Mouse (Mus musculus): ENCODE data around the gene Ppp1r14a. TPM values are rescaled to one million over a fixed set of nuclear protein-coding genes. Genes with fewer than 3 reads are reported as not detected.

Ppp1r14a gene
- polyA plus RNA-seq, 1 experiment from 2014 or later: 17.1 TPM

GRCm38 (mm10) chr7:29293131-29294065, 4.3 kb downstream of the Ppp1r14a start:
- H3K36me3 ChIP-seq: no peaks in the 10 kb centered on the region
- H3K9ac ChIP-seq: no peak overlapping the region
- no peak overlapping the region for H3K4me2 ChIP-seq (replicated peaks)
- H3K27me3 ChIP-seq: no peaks in the 10 kb centered on the region
- H3K4me3 ChIP-seq: no peak overlapping the region
- WGBS: 32% methylated on average over 19 of the region's 19 CpGs
- peaks cover 43% of the 10 kb centered on the region for H3K4me1 ChIP-seq
- peak overlapping the region; percentile 60; the same call in 1 of the 2 replicates for H3K27ac ChIP-seq
- ATAC-seq (ENCODE audit: insufficient number of reproducible peaks, insufficient read depth, low FRiP score, low TSS enrichment): no peak
- H3K9me3 ChIP-seq: no peaks in the 10 kb centered on the region

DNA sequence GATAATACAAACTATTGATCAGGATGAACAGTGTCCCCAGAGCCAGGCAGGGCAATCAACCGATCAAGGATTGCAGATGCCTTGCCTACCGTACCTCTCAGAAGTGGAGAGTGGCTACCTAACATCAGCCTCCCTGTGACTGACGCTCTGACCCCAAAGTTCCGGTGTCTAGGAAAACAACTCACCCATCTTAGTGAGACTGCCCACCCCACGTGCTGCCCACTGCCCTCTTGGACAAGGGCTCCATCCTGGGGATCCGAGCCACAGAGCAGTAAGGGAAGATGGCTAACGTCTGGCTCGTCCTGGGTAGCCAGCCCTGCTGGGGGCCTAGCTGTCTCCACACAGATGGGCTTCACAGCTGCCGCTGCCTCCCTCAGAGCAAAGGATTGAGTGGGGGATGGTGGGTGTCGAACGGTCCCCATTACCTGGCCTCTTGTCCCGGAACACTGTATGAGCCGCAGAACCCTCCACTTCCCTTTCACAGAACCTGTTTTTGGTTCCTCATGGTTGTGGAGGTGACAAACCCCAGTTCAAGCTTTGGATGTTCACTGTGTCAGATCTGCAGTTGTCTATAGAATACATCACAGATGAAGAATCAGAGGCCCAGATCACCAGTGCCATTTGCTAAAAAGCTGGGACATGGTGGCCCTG, 5.1 kb downstream of the Ppp1r14a start:
- no peak overlapping the region for H3K27ac ChIP-seq
- ATAC-seq (ENCODE audit: insufficient number of reproducible peaks, insufficient read depth, low FRiP score, low TSS enrichment): no peak

DNA sequence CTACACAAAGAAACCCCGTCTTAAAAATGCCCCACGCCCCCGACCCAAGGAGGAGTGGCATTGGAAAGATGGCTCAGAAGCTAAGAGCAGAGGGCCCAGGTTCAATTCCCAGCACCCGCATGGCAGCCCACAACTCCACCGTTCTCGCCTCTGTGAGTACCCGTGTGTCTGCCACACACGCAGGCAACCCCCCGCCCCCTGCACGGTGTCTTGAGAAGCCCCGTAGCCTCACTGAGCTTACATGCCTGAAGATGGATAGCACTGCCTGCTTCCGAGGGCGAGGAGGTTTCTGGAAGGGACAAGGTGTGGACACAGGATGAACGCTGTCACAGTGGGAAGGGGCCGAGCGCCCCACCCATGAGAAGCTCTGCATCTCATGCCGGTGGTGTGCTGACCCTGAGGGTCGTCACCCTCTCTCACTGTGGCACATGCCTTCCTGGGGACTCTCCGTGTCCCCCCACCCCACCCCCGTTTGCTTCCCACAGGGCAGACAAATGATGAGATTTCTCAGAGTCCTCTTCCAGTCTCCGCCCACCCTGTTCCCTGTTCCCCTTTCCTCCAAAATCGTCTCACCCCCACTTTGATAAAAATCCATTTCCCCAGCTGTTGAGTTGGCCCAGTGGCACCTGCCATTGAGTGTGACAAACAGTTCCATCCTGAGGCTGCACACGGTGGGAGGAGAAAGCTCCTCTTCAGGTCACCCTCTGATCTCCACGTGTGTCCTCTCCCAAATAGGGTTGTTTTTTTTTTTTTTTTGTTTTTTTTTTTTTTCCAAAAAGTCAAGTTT, 6.9 kb downstream of the Ppp1r14a start:
- no peaks in the 10 kb centered on the region for H3K9me3 ChIP-seq
- ATAC-seq (ENCODE audit: insufficient number of reproducible peaks, insufficient read depth, low FRiP score, low TSS enrichment): no peak
- H3K4me2 ChIP-seq (replicated peaks): no peak overlapping the region
- H3K4me1 ChIP-seq: peaks cover 24% of the 10 kb centered on the region
- H3K27ac ChIP-seq: no peak overlapping the region
- H3K9ac ChIP-seq: no peak overlapping the region
- H3K36me3 ChIP-seq: no peaks in the 10 kb centered on the region
- no peak overlapping the region for H3K4me3 ChIP-seq
- H3K27me3 ChIP-seq: no peaks in the 10 kb centered on the region
- 83% methylated on average over 24 of the region's 24 CpGs for WGBS

More for the DNA sequence above, 5.1 kb downstream of the Ppp1r14a start:
- no peaks in the 10 kb centered on the region for H3K36me3 ChIP-seq
- 72% methylated on average over 13 of the region's 13 CpGs for WGBS
- no peaks in the 10 kb centered on the region for H3K9me3 ChIP-seq
- no peak overlapping the region for H3K4me2 ChIP-seq (replicated peaks)
- no peaks in the 10 kb centered on the region for H3K27me3 ChIP-seq
- H3K4me1 ChIP-seq: peaks cover 36% of the 10 kb centered on the region
- no peak overlapping the region for H3K9ac ChIP-seq
- H3K4me3 ChIP-seq: no peak overlapping the region

GRCm38 (mm10) chr7:29296998-29297397, 7.9 kb downstream of the Ppp1r14a start:
- H3K9ac ChIP-seq: no peak overlapping the region

GRCm38 (mm10) chr7:29301127-29301566, 12.0 kb downstream of the Ppp1r14a start:
- Histone ChIP-seq H3K9ac (no peak overlapping the region), H3K36me3 (no peaks in the 10 kb centered on the region), H3K27ac (no peak overlapping the region), H3K4me3 (no peak overlapping the region), H3K9me3 (no peaks in the 10 kb centered on the region), H3K4me1 (peaks cover 24% of the 10 kb centered on the region), H3K4me2 (replicated peaks) (peak overlapping the region; percentile 31; the same call in 1 of the 2 replicates), H3K27me3 (peaks cover 18% of the 10 kb centered on the region; the same call in 1 of the 2 replicates)
- ATAC-seq (ENCODE audit: insufficient number of reproducible peaks, insufficient read depth, low FRiP score, low TSS enrichment): no peak
- WGBS: 1% methylated on average over 7 of the region's 7 CpGs

More at GRCm38 (mm10) chr7:29296998-29297397, 7.9 kb downstream of the Ppp1r14a start:
- H3K27ac ChIP-seq: no peak overlapping the region
- H3K9me3 ChIP-seq: no peaks in the 10 kb centered on the region
- peaks cover 19% of the 10 kb centered on the region for H3K4me1 ChIP-seq
- no peaks in the 10 kb centered on the region for H3K27me3 ChIP-seq
- no peak overlapping the region for H3K4me2 ChIP-seq (replicated peaks)
- no peak for ATAC-seq (ENCODE audit: insufficient number of reproducible peaks, insufficient read depth, low FRiP score, low TSS enrichment)
- 14% methylated on average over 10 of the region's 10 CpGs for WGBS
- H3K36me3 ChIP-seq: no peaks in the 10 kb centered on the region
- no peak overlapping the region for H3K4me3 ChIP-seq

- peaks cover 21% of the 10 kb centered on the region; the same call in 1 of the 2 replicates for H3K27me3 ChIP-seq
- no peak overlapping the region for H3K4me3 ChIP-seq
- H3K9ac ChIP-seq: no peak overlapping the region
- H3K4me1 ChIP-seq: peaks cover 33% of the 10 kb centered on the region
- H3K27ac ChIP-seq: no peak overlapping the region
- H3K4me2 ChIP-seq (replicated peaks): no peak overlapping the region
- WGBS: 72% methylated on average over 7 of the region's 7 CpGs
- H3K36me3 ChIP-seq: no peaks in the 10 kb centered on the region
- H3K9me3 ChIP-seq: no peaks in the 10 kb centered on the region
- no peak for ATAC-seq (ENCODE audit: insufficient number of reproducible peaks, insufficient read depth, low FRiP score, low TSS enrichment)
Measured at GRCm38 (mm10) chr7:29302641-29303040, 13.5 kb downstream of the Ppp1r14a start.

- Histone ChIP-seq H3K27ac (peak within 1 kb of the TSS; percentile 60), H3K27me3 (peaks cover 21% of the 10 kb centered on the region; the same call in 1 of the 2 replicates), H3K4me3 (peak within 1 kb of the TSS; percentile 59), H3K4me1 (peaks cover 43% of the 10 kb centered on the region), H3K9ac (peak within 1 kb of the TSS; percentile 66), H3K4me2 (replicated peaks) (peak within 1 kb of the TSS; percentile 96), H3K36me3 (no peaks in the 10 kb centered on the region), H3K9me3 (no peaks in the 10 kb centered on the region)
- 1% methylated on average over 66 of the region's 67 CpGs for WGBS
- peak; percentile 81 for ATAC-seq (ENCODE audit: insufficient number of reproducible peaks, insufficient read depth, low FRiP score, low TSS enrichment)
Measured at GRCm38 (mm10) chr7:29303738-29304462, 14.8 kb downstream of the Ppp1r14a start, which contains the start of gene Dpf1. Dpf1 (plus strand) TSS chr7:29303951.

GRCm38 (mm10) chr7:29304463-29305262, 15.6 kb downstream of the Ppp1r14a start:
- Histone ChIP-seq H3K4me1 (peaks cover 51% of the 10 kb centered on the region), H3K36me3 (no peaks in the 10 kb centered on the region), H3K4me2 (replicated peaks) (peak overlapping the region; percentile 96), H3K27ac (peak overlapping the region; percentile 60; the same call in 1 of the 2 replicates), H3K27me3 (peaks cover 21% of the 10 kb centered on the region; the same call in 1 of the 2 replicates), H3K9ac (peak overlapping the region; percentile 66), H3K4me3 (peak overlapping the region; percentile 59), H3K9me3 (no peaks in the 10 kb centered on the region)
- no peak for ATAC-seq (ENCODE audit: insufficient number of reproducible peaks, insufficient read depth, low FRiP score, low TSS enrichment)
- under 1% methylated on average over 44 of the region's 48 CpGs for WGBS

GRCm38 (mm10) chr7:29305263-29305988, 16.3 kb downstream of the Ppp1r14a start:
- WGBS: 16% methylated on average over 9 of the region's 9 CpGs
- Histone ChIP-seq H3K27me3 (peaks cover 21% of the 10 kb centered on the region; the same call in 1 of the 2 replicates), H3K27ac (peak overlapping the region; percentile 60; the same call in 1 of the 2 replicates), H3K36me3 (no peaks in the 10 kb centered on the region), H3K4me3 (peak overlapping the region; percentile 59), H3K9me3 (no peaks in the 10 kb centered on the region), H3K9ac (peak overlapping the region; percentile 66), H3K4me1 (peaks cover 53% of the 10 kb centered on the region), H3K4me2 (replicated peaks) (peak overlapping the region; percentile 96)
- no peak for ATAC-seq (ENCODE audit: insufficient number of reproducible peaks, insufficient read depth, low FRiP score, low TSS enrichment)
